Mouse (Mus musculus) thymus, postnatal 14 days (tissue): Measurements from ENCODE around the gene Frzb.
"Not testable (repeated sequence)": the region's sequence is repeated elsewhere in the genome, so short reads cannot be mapped to it uniquely, and the experiment has no call there.

Source experiments
- DNase-seq: peaks from one replicate; pipeline ENCODE4 v3.0.0; 2021

Gene Frzb

DNA sequence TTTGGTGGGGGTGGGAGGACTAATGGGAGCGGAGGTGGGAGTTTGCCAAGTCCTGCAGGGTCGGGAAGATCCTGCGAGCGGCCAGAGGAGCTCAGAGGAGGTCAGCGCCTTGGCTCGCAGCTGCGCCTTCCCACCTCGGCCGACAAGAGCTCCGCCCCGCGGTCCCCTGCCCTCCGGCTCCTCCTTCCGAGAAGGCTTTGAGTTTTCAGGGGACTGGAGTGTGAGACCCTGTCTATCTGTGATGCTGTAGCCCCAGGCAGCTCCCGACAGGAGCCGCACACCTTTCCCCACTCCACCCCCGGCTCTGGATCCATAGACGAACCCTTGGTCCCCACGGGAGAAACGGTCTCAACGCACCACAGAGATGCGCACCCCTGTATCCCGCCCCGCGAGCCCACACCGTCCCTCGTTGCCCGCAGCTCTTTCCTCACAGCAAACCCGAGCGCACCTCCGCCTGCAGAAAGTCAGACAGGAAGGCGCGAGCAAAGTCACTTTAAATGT, at the start of gene Frzb:
TSS of gene Frzb (minus strand) at position 335 of the 501 bp plus-strand sequence.
- DNase-seq = no peak

- DNase-seq = not testable (repeated sequence)
These were observed 47.9 kb upstream of the Frzb start for GRCm38 (mm10) chr2:80495304-80495703.

DNA sequence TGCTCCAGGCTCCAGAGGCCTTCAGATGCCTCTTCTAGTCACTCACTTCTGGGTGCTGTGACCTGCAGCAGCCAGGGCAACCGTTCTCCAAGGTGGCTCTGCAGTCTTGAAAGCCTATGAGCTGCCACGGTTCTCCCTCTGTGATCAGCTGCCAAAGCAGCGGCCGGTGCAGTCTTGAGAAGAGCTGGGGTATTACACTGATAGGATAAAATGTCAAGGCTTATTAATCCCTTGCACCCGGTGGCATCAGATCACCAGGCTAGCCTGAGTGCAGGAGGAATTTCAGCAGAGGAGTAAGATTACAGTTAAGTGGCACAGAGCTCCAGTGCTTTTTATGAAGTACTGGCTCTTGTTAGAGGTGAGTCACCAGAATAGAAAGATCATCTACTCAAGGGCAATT, 39.4 kb upstream of the Frzb start:
- DNase-seq = no peak

DNA sequence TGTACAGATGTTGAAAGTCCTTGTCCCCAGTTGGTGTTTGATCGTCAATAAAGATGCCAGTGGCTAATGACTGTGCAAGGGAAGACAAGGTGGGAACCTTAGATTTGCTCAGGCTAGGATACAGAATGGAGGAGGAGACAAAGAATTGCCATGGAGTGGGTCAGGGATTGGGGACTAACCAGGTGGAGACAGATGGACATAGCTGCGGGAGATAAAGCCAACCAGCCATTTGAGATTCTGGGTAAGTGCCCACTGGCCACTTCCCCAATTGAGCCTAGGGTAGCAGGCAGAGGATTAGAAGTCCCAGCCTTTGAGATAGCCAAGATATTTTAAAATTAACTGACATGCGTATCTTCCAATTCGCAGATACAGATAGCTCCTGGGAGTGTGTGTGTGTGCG, 37.5 kb upstream of the Frzb start:
- no peak for DNase-seq

GRCm38 (mm10) chr2:80475831-80476230, 28.4 kb upstream of the Frzb start:
- no peak for DNase-seq

DNA sequence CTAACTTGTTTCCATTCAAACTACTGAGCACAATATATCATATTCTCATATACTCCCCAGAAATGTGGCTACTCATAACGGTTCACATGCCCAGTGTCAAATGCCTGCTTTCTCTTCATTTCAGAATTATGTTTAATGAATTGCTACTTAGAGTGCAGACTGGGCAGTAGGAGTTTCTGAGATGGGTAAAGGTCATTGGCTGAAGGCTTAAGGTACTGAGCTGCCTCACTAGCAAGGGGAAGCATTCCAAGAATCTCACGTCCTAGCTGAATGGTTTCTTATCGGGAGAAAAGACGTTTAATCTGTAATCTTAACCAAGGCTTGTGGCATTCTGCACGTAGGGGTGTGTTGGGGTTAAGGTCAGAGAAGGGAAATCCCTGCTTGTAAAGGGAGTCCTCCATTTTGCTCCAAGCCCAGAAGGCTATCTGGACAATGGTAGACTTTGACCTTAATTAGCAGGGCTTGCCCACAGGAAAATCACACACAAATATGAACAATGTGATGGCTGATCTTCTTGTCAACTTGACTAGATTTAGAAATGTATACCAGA, 26.9 kb upstream of the Frzb start:
- no peak for DNase-seq

GRCm38 (mm10) chr2:80465991-80466821, 18.8 kb upstream of the Frzb start:
- DNase-seq = no peak

GRCm38 (mm10) chr2:80461827-80462226, 14.4 kb upstream of the Frzb start:
- no peak for DNase-seq

- no peak for DNase-seq
These were observed 806 bp upstream of the Frzb start for GRCm38 (mm10) chr2:80448231-80448630.

- no peak for DNase-seq
These were observed 895 bp downstream of the Frzb start for GRCm38 (mm10) chr2:80446308-80447151.

DNA sequence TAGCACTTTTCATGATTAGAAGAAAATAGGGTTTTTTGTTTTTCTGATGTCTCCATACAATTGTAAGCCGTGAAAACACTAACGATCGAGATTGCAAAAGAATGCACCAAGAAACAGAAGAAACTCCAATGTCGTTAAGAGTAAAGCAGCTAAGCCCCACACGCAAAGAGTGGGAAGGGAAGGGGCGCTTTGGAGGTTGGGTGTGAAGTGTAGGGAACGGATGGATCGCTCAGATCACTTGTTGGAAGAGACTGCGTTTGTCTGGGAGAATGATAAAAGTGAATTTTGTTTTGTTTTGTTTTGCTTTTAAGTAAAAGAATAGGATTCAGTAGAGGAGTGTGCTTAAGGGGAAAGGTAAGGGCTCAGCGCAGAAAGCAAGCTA, 1.5 kb downstream of the Frzb start:
- no peak for DNase-seq

GRCm38 (mm10) chr2:80445491-80445890, 1.9 kb downstream of the Frzb start:
- no peak for DNase-seq

- no peak for DNase-seq
These were observed 2.7 kb downstream of the Frzb start for GRCm38 (mm10) chr2:80444418-80445365.

- DNase-seq = no peak
These were observed 3.5 kb downstream of the Frzb start for GRCm38 (mm10) chr2:80443962-80444361.

GRCm38 (mm10) chr2:80441386-80441785, 6.0 kb downstream of the Frzb start:
- DNase-seq = no peak

- DNase-seq = no peak
These were observed 8.6 kb downstream of the Frzb start for GRCm38 (mm10) chr2:80438854-80439253.

GRCm38 (mm10) chr2:80437401-80437800, 10.0 kb downstream of the Frzb start:
- no peak for DNase-seq

GRCm38 (mm10) chr2:80434783-80435572, 12.4 kb downstream of the Frzb start:
- no peak for DNase-seq

- no peak for DNase-seq
These were observed 14.1 kb downstream of the Frzb start for GRCm38 (mm10) chr2:80433254-80433876.

GRCm38 (mm10) chr2:80430357-80431053, 16.9 kb downstream of the Frzb start:
- no peak for DNase-seq
